Mouse (Mus musculus) lung, adult 2 months (tissue): Measurements from ENCODE around the gene Ngf.

ENCODE experiments used
- CTCF ChIP-seq: fragments of 200-500 bp; IDR thresholded peaks from 2 replicates; pipeline ENCODE4 v1.5.1; 2011; ENCODE audit warnings: mild to moderate bottlenecking, low read length, control low read depth; ENCODE audit not compliant: insufficient read depth
- POLR2A ChIP-seq: fragments of 200-500 bp; IDR thresholded peaks from 2 replicates; pipeline ENCODE4 v1.6.1; 2011; ENCODE audit warnings: low read depth, mild to moderate bottlenecking, control low read depth, low read length, borderline replicate concordance; ENCODE audit errors: extremely low read depth

- TF ChIP-seq POLR2A (no peak), CTCF (no peak)
Observed at GRCm38 (mm10) chr3:102505129-102505528, 35.4 kb downstream of the Ngf start.
